21 mouse cellular contexts compared by ENCODE assay signal in genomic region chr5:102643364-102643763, GRCm38 (mm10).
DNase-seq lines count a peak whose midpoint lies in the region; ATAC-seq and TF ChIP-seq lines count a peak whose summit lies in the region.
"Had no signal": no experiment of that assay in that cellular context is flagged by ENCODE, and none has a peak within 500 bp of the region (broad histone marks: within the 10 kb centered on the region; RNA-seq: fewer than 3 reads in every experiment).

No protein-coding gene starts in this region.

- peak; percentile 73 for DNase-seq in liver, adult 2 months (ENCODE audit: extremely low read depth, low read depth, low spot score)
- DNase-seq in lung, postnatal 25 days (ENCODE audit: low spot score): peak; percentile 40
- DNase-seq in lung, postnatal 4 days: no peak
- DNase-seq: adrenal gland, adult 2 months; adrenal gland, postnatal 10 days; adrenal gland, postnatal 25 days; cerebellum, adult 11 months; cerebellum, adult 18-20 months; cerebellum, adult 8-10 months; cerebellum, adult 9-11 months; cerebellum, postnatal 14 days; cerebellum, postnatal 36 days; embryo, embryonic 11 days had no signal

- no peaks in the 10 kb centered on the region for H3K9me3 ChIP-seq in liver, embryonic 12.5 days (replicated peaks)
- H3K9me3 ChIP-seq: embryonic facial prominence, embryonic 13.5 days; embryonic facial prominence, embryonic 15.5 days; forebrain, embryonic 10.5 days; forebrain, embryonic 12.5 days had no signal

- H3K27me3 ChIP-seq in liver, adult 2 months (ENCODE audit: control insufficient read depth, insufficient read depth, low read length): no peaks in the 10 kb centered on the region
- no peaks in the 10 kb centered on the region for H3K27me3 ChIP-seq in liver, embryonic 12.5 days (replicated peaks)
- H3K27me3 ChIP-seq: embryonic facial prominence, embryonic 13.5 days; embryonic facial prominence, embryonic 15.5 days; forebrain, embryonic 12.5 days had no signal

- H3K36me3 ChIP-seq in liver, adult 2 months (ENCODE audit: control insufficient read depth, insufficient read depth, low read length): no peaks in the 10 kb centered on the region
- no peaks in the 10 kb centered on the region for H3K36me3 ChIP-seq in liver, embryonic 12.5 days
- H3K36me3 ChIP-seq: embryonic facial prominence, embryonic 13.5 days; embryonic facial prominence, embryonic 15.5 days; forebrain, embryonic 10.5 days; forebrain, embryonic 12.5 days had no signal

- no peak overlapping the region for H3K4me2 ChIP-seq in liver, embryonic 12.5 days
- H3K4me2 ChIP-seq: embryonic facial prominence, embryonic 13.5 days; embryonic facial prominence, embryonic 15.5 days; forebrain, embryonic 12.5 days had no signal

- no peak for ATAC-seq in liver, embryonic 12.5 days
- ATAC-seq: forebrain, embryonic 14.5 days; forebrain, embryonic 16.5 days had no signal

- no peak for TF ChIP-seq CTCF in liver, adult 2 months (IDR thresholded peaks at IDR 0.05; ENCODE audit: low read depth, low read length)

- H3K79me2 ChIP-seq in liver, adult 2 months (ENCODE audit: control insufficient read depth, insufficient read depth, low read length): no peaks in the 10 kb centered on the region

- 22% methylated on average over 7 of the region's 7 CpGs for WGBS in liver, adult 2 months
- WGBS in liver, embryonic 12.5 days (ENCODE audit: insufficient replicate concordance): 54% methylated on average over 7 of the region's 7 CpGs

- no peak overlapping the region for H3K4me3 ChIP-seq in liver, adult 2 months (ENCODE audit: insufficient read depth, low read depth, low read length)
- no peak overlapping the region for H3K4me3 ChIP-seq in liver, embryonic 12.5 days
- H3K4me3 ChIP-seq: embryonic facial prominence, embryonic 13.5 days; embryonic facial prominence, embryonic 15.5 days; erythroblast, embryonic 14.5 days; forebrain, embryonic 10.5 days; forebrain, embryonic 12.5 days had no signal

- H3K9ac ChIP-seq in liver, adult 2 months (ENCODE audit: low read depth, low read length): no peak overlapping the region
- no peak overlapping the region for H3K9ac ChIP-seq in liver, embryonic 12.5 days
- H3K9ac ChIP-seq: embryonic facial prominence, embryonic 13.5 days; embryonic facial prominence, embryonic 15.5 days; forebrain, embryonic 12.5 days had no signal

- H3K27ac ChIP-seq in liver, adult 2 months (replicated peaks; ENCODE audit: insufficient read depth, low read depth, low read length): no peak overlapping the region
- H3K27ac ChIP-seq in liver, embryonic 12.5 days: no peak overlapping the region
- H3K27ac ChIP-seq: embryonic facial prominence, embryonic 13.5 days; embryonic facial prominence, embryonic 15.5 days; forebrain, embryonic 10.5 days; forebrain, embryonic 12.5 days had no signal

- TF ChIP-seq POLR2A in liver, adult 2 months (IDR thresholded peaks at IDR 0.05; ENCODE audit: extremely low read depth, insufficient read depth, low read length): no peak

- H3K4me1 ChIP-seq in liver, adult 2 months (ENCODE audit: control insufficient read depth, insufficient read depth, low read length): peaks cover 7% of the 10 kb centered on the region; the same call in 1 of the 2 replicates
- H3K4me1 ChIP-seq in liver, embryonic 12.5 days: no peaks in the 10 kb centered on the region
- H3K4me1 ChIP-seq: forebrain, embryonic 10.5 days; forebrain, embryonic 12.5 days had no signal

Comparison
In these comparisons a context has a peak if more than half of its experiments do, and no peak if none do; other contexts are left out.
1. DNase-seq: peak in liver, adult 2 months (single experiment) and lung, postnatal 25 days (single experiment); none in lung, postnatal 4 days (0 of 2).